Mouse (Mus musculus) liver, embryonic 13.5 days (tissue): ENCODE results near the gene Mybph. TPM values are rescaled to one million over a fixed set of nuclear protein-coding genes. Genes with fewer than 3 reads are reported as not detected.

Experiments used
- ATAC-seq: fragments of 200-750 bp; cut with Nextera tagmentation; 2 replicates; pipeline ENCODE4 v1.8.0; 2017; ENCODE audit warnings: low read depth, mild to moderate bottlenecking, moderate number of reproducible peaks, moderate library complexity
- DNase-seq: peaks from one replicate; pipeline ENCODE4 v3.0.0; 2022
- H3K27ac ChIP-seq: fragments of 300-500 bp; sonication (generic); 2 replicates; pipeline ENCODE4 v1.5.1; 2015; ENCODE audit warnings: moderate library complexity, mild to moderate bottlenecking, inconsistent platforms
- H3K27me3 ChIP-seq: fragments of 300-500 bp; sonication (generic); 2 replicates; pipeline ENCODE4 v1.6.1; 2015; ENCODE audit warnings: mild to moderate bottlenecking, inconsistent platforms
- H3K36me3 ChIP-seq: fragments of 300-500 bp; sonication (generic); 2 replicates; pipeline ENCODE4 v1.6.1; 2015; ENCODE audit warnings: mild to moderate bottlenecking, inconsistent platforms
- H3K4me1 ChIP-seq: fragments of 300-500 bp; sonication (generic); replicated peaks from 2 replicates; pipeline ENCODE4 v1.6.1; 2015; ENCODE audit warnings: inconsistent platforms
- H3K4me2 ChIP-seq: fragments of 300-500 bp; sonication (generic); 2 replicates; pipeline ENCODE4 v1.6.1; 2015; ENCODE audit warnings: inconsistent platforms, mild to moderate bottlenecking, moderate library complexity
- H3K4me3 ChIP-seq: fragments of 300-500 bp; sonication (generic); replicated peaks from 2 replicates; pipeline ENCODE4 v1.5.1; 2015; ENCODE audit warnings: mild to moderate bottlenecking, inconsistent platforms
- H3K9ac ChIP-seq: fragments of 300-500 bp; sonication (generic); 2 replicates; pipeline ENCODE4 v1.6.1; 2015; ENCODE audit warnings: mild to moderate bottlenecking, inconsistent platforms
- H3K9me3 ChIP-seq: fragments of 300-500 bp; sonication (generic); replicated peaks from 2 replicates; pipeline ENCODE4 v1.6.1; 2016; ENCODE audit warnings: inconsistent platforms
- whole genome bisulfite sequencing: fragments of 180-500 bp; shearing (Covaris S2); methylation state at CpG from one replicate; pipeline ENCODE4 v1.1.7; 2015; ENCODE audit not compliant: insufficient replicate concordance; 5-methylcytosine and 5-hydroxymethylcytosine counted together
- polyA plus RNA-seq: library from polyadenylated mRNA; unstranded; fragments of >200 nt; fragmentation: Nextera tagmentation; extraction: Ambion mirVana; gene quantifications from 2 replicates; pipeline ENCODE4 v1.2.1, GENCODE M21; 2015

The Mybph gene
- polyA plus RNA-seq, 1 experiment from 2014 or later, result 1.9 TPM

- ATAC-seq, result no peak
- H3K27ac ChIP-seq, result no peak overlapping the region
- no peak for DNase-seq
- H3K36me3 ChIP-seq, result no peaks in the 10 kb centered on the region
- WGBS, result 63% methylated on average over 5 of the region's 6 CpGs
- H3K4me3 ChIP-seq, result no peak overlapping the region
- peaks cover 10% of the 10 kb centered on the region for H3K27me3 ChIP-seq
- H3K9ac ChIP-seq, result no peak overlapping the region
- peaks cover 22% of the 10 kb centered on the region for H3K4me1 ChIP-seq
- no peaks in the 10 kb centered on the region; the same call in 1 of the 2 replicates for H3K9me3 ChIP-seq
- no peak overlapping the region for H3K4me2 ChIP-seq
Measured at GRCm38 (mm10) chr1:134212351-134212750, 19.1 kb downstream of the Mybph start.

- WGBS, result 22% methylated on average over 7 of the region's 7 CpGs
- peak; percentile 40 for DNase-seq
- Histone ChIP-seq H3K27ac (peak overlapping the region; percentile 35; the same call in 1 of the 2 replicates), H3K4me3 (no peak overlapping the region), H3K4me1 (peaks cover 22% of the 10 kb centered on the region), H3K36me3 (no peaks in the 10 kb centered on the region), H3K9ac (0 out of 2 replicates have a peak overlapping the region, but pooled peaks have one; percentile 20), H3K27me3 (peaks cover 10% of the 10 kb centered on the region), H3K9me3 (no peaks in the 10 kb centered on the region), H3K4me2 (peak overlapping the region; percentile 41)
- ATAC-seq, result peak; percentile 86
Measured at GRCm38 (mm10) chr1:134213405-134213804, 20.2 kb downstream of the Mybph start.

DNA sequence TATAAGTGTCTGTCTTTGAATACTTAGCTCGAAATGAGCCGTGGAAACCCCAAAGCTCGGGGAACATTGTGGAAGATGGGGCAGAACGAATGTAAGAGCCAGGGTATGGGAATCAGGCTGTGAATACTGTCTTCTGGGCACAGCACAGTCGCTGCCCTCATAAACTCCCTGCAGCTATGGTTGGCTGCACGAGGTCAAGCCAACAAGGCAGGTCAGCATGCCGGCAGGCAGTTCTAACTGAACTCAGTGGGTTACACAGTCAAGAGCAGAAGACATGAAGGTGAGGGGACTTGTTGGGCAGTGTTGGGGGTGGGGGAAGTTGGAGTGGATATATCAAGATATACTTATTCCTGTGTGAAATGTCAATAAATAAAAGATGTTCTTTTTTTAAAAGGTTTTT, 21.8 kb downstream of the Mybph start:
- Histone ChIP-seq H3K4me3 (no peak overlapping the region), H3K27ac (no peak overlapping the region), H3K4me2 (no peak overlapping the region), H3K27me3 (peaks cover 8% of the 10 kb centered on the region), H3K4me1 (peaks cover 22% of the 10 kb centered on the region), H3K9me3 (no peaks in the 10 kb centered on the region), H3K9ac (no peak overlapping the region), H3K36me3 (no peaks in the 10 kb centered on the region)
- 61% methylated on average over 7 of the region's 7 CpGs for WGBS
- DNase-seq (no peak), ATAC-seq (no peak)

DNA sequence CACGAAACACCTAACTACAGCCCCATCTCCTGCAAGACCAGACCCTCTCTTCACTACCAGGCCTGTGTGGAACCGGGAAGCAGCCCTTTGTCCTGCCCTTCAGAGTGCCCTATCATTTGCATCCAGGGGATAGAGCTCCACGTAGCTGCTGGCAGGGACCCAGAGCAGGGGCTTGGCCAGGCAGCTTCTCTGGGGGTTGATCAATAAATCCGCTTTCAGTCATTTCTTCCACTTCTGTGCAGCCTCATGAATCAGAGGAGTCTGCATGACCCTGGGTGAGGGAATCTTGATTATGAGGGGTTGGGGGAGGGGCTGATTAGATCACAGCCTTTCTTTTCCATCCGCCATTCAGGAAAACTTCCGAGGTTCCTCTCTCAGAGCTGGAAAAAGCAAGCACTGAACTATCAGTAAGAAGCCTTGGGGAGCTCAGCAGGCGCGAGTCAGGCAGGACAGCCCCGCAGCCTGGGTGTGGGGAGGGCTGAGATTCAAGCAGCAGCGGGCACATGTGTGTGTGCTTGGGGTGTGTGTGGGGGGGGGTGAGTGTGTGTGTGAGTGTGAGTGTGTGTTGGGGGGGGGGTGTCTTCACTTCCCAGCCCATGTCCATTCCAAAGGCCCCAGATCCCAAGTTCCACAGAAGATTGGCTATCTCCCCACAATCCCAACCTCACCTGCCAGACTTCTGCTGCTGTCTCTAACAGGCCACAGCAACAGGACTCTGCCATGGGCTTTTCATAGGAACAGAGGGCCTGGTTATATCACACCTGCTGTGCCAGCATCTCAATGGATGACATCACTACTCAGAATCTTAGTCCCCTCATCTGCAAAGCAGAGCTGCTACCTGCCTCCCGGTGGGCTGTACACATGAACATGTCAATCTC, 22.7 kb downstream of the Mybph start:
- Histone ChIP-seq H3K36me3 (no peaks in the 10 kb centered on the region), H3K9me3 (no peaks in the 10 kb centered on the region), H3K27me3 (peaks cover 3% of the 10 kb centered on the region), H3K27ac (no peak overlapping the region), H3K4me1 (peaks cover 23% of the 10 kb centered on the region), H3K4me3 (no peak overlapping the region), H3K4me2 (no peak overlapping the region), H3K9ac (no peak overlapping the region)
- WGBS, result 38% methylated on average over 11 of the region's 11 CpGs
- DNase-seq, result no peak
- no peak for ATAC-seq

- Histone ChIP-seq H3K9me3 (no peaks in the 10 kb centered on the region), H3K27me3 (peaks cover 3% of the 10 kb centered on the region; the same call in 1 of the 2 replicates), H3K27ac (no peak overlapping the region), H3K9ac (no peak overlapping the region), H3K36me3 (no peaks in the 10 kb centered on the region), H3K4me3 (no peak overlapping the region), H3K4me2 (no peak overlapping the region), H3K4me1 (peaks cover 29% of the 10 kb centered on the region)
- WGBS, result 69% methylated on average over 2 of the region's 2 CpGs
- DNase-seq, result no peak
- ATAC-seq, result no peak
Measured at GRCm38 (mm10) chr1:134216629-134216971, 23.4 kb downstream of the Mybph start.

- DNase-seq (no peak), ATAC-seq (no peak)
- Histone ChIP-seq H3K4me1 (peaks cover 33% of the 10 kb centered on the region), H3K4me3 (no peak overlapping the region), H3K36me3 (no peaks in the 10 kb centered on the region), H3K9ac (no peak overlapping the region), H3K4me2 (no peak overlapping the region), H3K27me3 (0 out of 2 replicates have a peak, but pooled peaks cover 3% of the 10 kb centered on the region), H3K9me3 (no peaks in the 10 kb centered on the region), H3K27ac (no peak overlapping the region)
- WGBS, result 44% methylated on average over 12 of the region's 12 CpGs
Measured at GRCm38 (mm10) chr1:134217028-134217481, 23.8 kb downstream of the Mybph start.

DNA sequence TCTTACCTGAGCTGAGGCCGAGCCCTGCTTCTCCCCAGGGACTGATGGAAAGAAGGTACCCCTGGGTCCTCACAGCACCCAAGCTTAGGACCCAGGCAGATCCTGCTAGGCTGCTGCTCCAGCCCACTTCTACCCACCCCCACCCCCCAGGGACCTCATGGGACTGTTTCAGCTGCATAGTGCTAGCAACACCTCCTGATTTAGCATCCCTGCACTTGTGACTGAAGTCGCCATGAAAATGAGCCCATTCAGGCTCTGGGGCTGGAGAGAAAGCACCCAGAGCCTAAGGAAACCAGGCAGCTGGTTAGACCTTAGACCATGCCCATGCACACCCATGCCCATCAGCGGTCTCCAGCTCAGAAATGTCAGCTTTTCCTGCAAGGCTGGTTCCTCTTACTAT, 24.7 kb downstream of the Mybph start:
- H3K9ac ChIP-seq, result no peak overlapping the region
- no peaks in the 10 kb centered on the region for H3K36me3 ChIP-seq
- H3K4me2 ChIP-seq, result no peak overlapping the region
- WGBS, result 52% methylated on average over 3 of the region's 3 CpGs
- peaks cover 30% of the 10 kb centered on the region for H3K4me1 ChIP-seq
- no peak for ATAC-seq
- H3K27ac ChIP-seq, result no peak overlapping the region
- no peak overlapping the region for H3K4me3 ChIP-seq
- DNase-seq, result no peak
- 0 out of 2 replicates have a peak, but pooled peaks cover 3% of the 10 kb centered on the region for H3K27me3 ChIP-seq
- no peaks in the 10 kb centered on the region for H3K9me3 ChIP-seq

DNA sequence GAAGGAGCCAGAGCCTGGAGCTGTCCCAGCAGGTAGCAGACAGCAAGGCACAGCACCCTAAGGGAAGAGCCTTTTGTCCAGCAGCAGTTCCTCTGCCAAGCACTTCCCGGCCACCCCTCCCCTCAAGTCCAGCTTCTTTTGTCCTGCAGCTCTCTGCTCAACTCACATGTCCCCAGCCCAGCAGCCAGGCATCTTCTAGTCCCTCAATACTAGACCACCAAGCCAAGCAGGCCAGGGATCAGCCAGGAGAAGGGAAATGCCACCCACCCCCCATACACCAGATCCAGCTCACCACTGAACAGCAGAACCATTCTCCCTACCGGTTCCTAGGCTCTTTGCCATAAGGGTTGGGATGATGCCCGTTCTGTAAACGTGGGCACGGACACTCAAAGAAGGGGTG, 26.4 kb downstream of the Mybph start:
- Histone ChIP-seq H3K4me3 (no peak overlapping the region), H3K27me3 (peaks cover 14% of the 10 kb centered on the region), H3K4me2 (no peak overlapping the region), H3K9ac (no peak overlapping the region), H3K27ac (no peak overlapping the region), H3K4me1 (peaks cover 15% of the 10 kb centered on the region), H3K36me3 (no peaks in the 10 kb centered on the region), H3K9me3 (no peaks in the 10 kb centered on the region)
- ATAC-seq (no peak), DNase-seq (no peak)
- WGBS, result 72% methylated on average over 5 of the region's 5 CpGs

- Histone ChIP-seq H3K27ac (no peak overlapping the region), H3K4me1 (peaks cover 15% of the 10 kb centered on the region), H3K27me3 (peaks cover 17% of the 10 kb centered on the region), H3K4me2 (no peak overlapping the region), H3K9ac (no peak overlapping the region), H3K4me3 (no peak overlapping the region), H3K9me3 (no peaks in the 10 kb centered on the region), H3K36me3 (no peaks in the 10 kb centered on the region)
- DNase-seq (no peak), ATAC-seq (no peak)
- 67% methylated on average over 1 of the region's 1 CpGs for WGBS
Measured at GRCm38 (mm10) chr1:134221172-134221571, 27.9 kb downstream of the Mybph start.

DNA sequence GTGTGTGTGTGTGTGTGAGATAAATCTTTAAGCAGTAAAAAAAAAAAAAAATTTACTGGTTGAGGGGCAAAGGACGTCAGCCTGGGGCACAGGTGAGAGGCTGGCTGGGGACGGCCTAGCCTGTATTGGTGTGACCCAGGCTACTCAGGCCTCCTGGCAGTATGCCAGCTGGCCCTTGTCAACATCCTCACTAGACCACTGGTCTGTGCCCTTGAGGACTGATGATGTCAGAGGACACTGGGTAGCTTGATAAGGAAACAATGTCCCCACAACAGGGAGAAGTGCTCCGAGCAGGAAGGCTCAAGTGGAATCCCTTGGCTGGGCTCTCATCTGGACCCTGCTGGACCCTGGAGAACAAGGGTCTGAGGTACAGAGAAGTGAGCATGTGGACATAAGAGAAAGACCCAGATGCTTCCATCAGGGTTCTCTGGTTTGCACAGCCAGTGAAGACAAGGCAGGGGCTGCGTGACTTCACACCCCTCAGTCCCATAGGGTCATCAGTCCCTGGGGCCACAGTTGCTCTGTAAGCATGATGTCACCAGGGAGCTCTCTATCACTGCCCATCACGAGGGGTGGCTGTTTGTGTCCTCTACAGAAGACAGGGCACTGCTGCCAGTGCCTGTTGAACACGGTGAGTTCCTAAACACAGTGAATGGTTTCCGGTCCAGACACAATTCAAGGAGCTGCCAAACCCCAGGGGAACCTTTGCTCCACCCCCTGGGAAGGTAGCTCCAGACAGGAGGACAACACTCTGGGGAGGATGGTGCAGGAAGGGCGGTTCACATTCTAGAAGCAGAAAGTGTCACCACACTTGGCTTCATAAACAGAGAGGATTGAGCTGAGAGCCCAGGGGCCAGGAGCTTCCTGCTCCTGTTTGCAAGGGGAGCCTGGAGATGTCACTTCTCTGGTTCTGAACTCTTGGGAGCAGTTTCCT, 29.1 kb downstream of the Mybph start:
- H3K36me3 ChIP-seq, result no peaks in the 10 kb centered on the region
- H3K27ac ChIP-seq, result no peak overlapping the region
- no peaks in the 10 kb centered on the region for H3K9me3 ChIP-seq
- ATAC-seq, result peak; percentile 58
- DNase-seq, result no peak
- 33% methylated on average over 8 of the region's 8 CpGs for WGBS
- H3K4me2 ChIP-seq, result no peak overlapping the region
- H3K27me3 ChIP-seq, result peaks cover 20% of the 10 kb centered on the region
- no peak overlapping the region for H3K4me3 ChIP-seq
- no peak overlapping the region for H3K9ac ChIP-seq
- peaks cover 15% of the 10 kb centered on the region for H3K4me1 ChIP-seq

DNA sequence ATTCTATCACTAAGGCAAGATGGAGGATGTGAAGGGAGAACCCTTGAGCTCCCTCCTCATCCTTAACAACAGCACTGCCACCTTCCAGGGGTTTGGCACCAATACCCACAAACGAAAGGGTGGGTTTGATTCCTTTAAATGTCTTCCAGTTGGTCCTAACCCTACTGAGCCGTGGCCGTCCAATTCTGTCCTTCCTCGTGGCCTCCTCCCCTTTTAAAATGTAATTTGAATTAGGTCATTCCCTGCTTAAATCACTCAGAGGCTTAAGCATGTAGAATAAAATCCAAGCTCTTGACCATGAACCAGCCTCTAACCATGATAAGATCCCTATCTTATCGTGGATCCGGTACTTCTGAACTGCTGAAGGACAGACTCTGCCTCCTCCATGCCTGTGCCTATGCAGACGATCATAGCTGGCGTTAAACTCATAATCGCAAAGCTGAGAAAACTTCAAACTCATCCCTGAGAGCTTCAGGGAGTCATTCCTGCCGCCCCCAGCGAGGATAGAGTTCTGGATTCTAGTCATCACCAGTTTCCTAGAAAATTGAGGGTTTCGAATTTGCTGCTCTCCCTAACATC, 31.5 kb downstream of the Mybph start:
- ATAC-seq (no peak), DNase-seq (no peak)
- Histone ChIP-seq H3K9ac (no peak overlapping the region), H3K36me3 (no peaks in the 10 kb centered on the region), H3K4me2 (no peak overlapping the region), H3K9me3 (no peaks in the 10 kb centered on the region), H3K27me3 (peaks cover 20% of the 10 kb centered on the region), H3K4me3 (no peak overlapping the region), H3K4me1 (peaks cover 15% of the 10 kb centered on the region), H3K27ac (no peak overlapping the region)
- 71% methylated on average over 12 of the region's 12 CpGs for WGBS
